Mouse (Mus musculus): ENCODE data around the gene Stard3. TPM values are rescaled to one million over a fixed set of nuclear protein-coding genes. Genes with fewer than 3 reads are reported as not detected.

The Stard3 gene
- polyA plus RNA-seq, 1 experiment = 25.8 TPM

DNA sequence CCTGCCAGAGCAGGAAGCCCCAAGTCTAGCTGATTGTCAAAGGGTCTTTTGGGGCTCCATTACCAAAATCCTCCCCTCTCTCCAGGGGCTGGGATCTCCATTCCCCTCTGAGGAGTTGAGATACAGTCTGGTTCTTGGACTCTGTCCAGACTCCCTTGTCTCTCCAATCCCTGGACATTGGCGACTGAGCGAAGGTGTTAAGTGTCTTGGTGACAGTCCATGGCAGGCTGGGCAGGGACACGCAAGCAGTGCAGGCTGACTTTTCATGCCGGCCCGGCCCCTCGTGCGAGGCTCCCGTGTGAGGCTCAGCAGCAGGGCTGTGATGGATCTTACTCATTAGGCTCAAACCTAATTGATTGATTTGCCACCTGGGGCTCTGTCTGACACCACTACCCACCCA, 16.1 kb downstream of the Stard3 start:
- Histone ChIP-seq H3ac (ENCODE audit: control insufficient read depth, insufficient read length) (no peak overlapping the region), H3K4me2 (ENCODE audit: low read depth) (no peak overlapping the region), H3K4me3 (no peak overlapping the region), H3K36me3 (ENCODE audit: control insufficient read depth, insufficient read depth) (peaks cover 28% of the 10 kb centered on the region), H3K79me2 (ENCODE audit: control insufficient read depth, insufficient read depth) (no peaks in the 10 kb centered on the region), H3K27me3 (ENCODE audit: control insufficient read depth, insufficient read depth, insufficient read length) (no peaks in the 10 kb centered on the region)
- TF ChIP-seq MYOG (IDR thresholded peaks at IDR 0.05; ENCODE audit: control insufficient read depth in 1 of 3, insufficient read depth in 1 of 3, insufficient read length in 2 of 3, low read depth in 2 of 3) (no peak), TCF3 (IDR thresholded peaks at IDR 0.05; ENCODE audit: insufficient read length, low read depth) (no peak), MYOD1 (IDR thresholded peaks at IDR 0.05; ENCODE audit: control insufficient read depth in 1 of 3, insufficient read length in 2 of 3, low read depth in 2 of 3) (no peak), E2F4 (IDR thresholded peaks at IDR 0.05; ENCODE audit: insufficient read depth) (no peak), MAX (IDR thresholded peaks at IDR 0.05; ENCODE audit: low read depth) (no peak), USF1 (IDR thresholded peaks at IDR 0.05; ENCODE audit: low read depth) (no peak)

DNA sequence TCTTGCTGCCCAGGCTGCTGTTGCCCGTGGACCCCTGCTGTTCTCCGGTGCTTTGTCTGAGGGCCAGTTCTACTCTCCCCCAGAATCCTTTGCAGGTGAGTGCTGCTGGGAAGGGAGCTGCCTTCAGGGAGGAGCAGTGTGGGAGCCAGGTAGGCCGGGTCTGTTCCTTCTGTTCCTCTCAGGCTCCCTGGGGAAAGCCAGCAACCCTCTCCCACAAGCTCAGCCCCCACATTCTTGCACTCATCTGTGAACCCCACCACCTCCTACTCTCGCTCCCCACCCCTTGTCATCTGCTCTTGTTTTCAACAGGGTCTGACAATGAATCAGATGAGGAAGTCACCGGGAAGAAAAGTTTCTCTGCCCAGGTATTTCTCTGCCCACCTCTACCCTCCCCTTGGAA, 18.6 kb downstream of the Stard3 start:
- TF ChIP-seq TCF12 (IDR thresholded peaks at IDR 0.05; ENCODE audit: insufficient read depth, poor library complexity, severe bottlenecking) (no peak), SRF (IDR thresholded peaks at IDR 0.05; ENCODE audit: control insufficient read depth, insufficient read length, low read depth) (no peak), REST (IDR thresholded peaks at IDR 0.05; ENCODE audit: insufficient read depth, insufficient read length) (no peak), MYOD1 (IDR thresholded peaks at IDR 0.05; ENCODE audit: control insufficient read depth in 1 of 3, insufficient read length in 2 of 3, low read depth in 2 of 3) (no peak), E2F4 (IDR thresholded peaks at IDR 0.05; ENCODE audit: insufficient read depth) (no peak), MYOG (IDR thresholded peaks at IDR 0.05; ENCODE audit: control insufficient read depth in 1 of 3, insufficient read depth in 1 of 3, insufficient read length in 2 of 3, low read depth in 2 of 3) (no peak)
- no peaks in the 10 kb centered on the region for H3K27me3 ChIP-seq (ENCODE audit: control insufficient read depth, insufficient read depth, insufficient read length)
- no peak overlapping the region for H3K4me3 ChIP-seq
- H3K79me2 ChIP-seq (ENCODE audit: control insufficient read depth, insufficient read depth) = no peaks in the 10 kb centered on the region
- H3ac ChIP-seq (ENCODE audit: control insufficient read depth, insufficient read length) = no peak overlapping the region
- peaks cover 28% of the 10 kb centered on the region for H3K36me3 ChIP-seq (ENCODE audit: control insufficient read depth, insufficient read depth)
- H3K4me2 ChIP-seq (ENCODE audit: low read depth) = no peak overlapping the region

DNA sequence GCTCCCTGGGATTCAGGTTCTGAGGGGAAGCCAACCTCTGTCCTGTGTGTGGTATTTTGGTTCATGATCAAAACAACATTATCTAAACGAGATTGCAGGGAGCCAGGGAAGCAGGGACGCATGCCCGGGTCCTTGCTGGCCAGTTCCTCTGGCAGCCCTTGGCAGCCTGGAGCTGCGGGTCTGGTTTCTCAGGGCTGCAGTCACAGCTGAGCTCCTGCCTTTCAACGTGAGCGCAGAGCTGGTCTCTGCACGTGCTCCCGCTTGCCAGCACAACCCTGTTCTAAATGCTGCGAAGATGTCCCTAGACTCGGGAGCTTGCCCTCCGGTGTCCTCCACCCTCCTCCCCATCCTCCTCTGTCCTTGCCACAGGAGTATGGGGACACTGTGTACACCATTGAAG, 19.6 kb downstream of the Stard3 start:
- no peak overlapping the region for H3K4me3 ChIP-seq
- TF ChIP-seq USF1 (IDR thresholded peaks at IDR 0.05; ENCODE audit: low read depth) (no peak), CEBPB (IDR thresholded peaks at IDR 0.05; ENCODE audit: insufficient read depth, poor library complexity, severe bottlenecking) (no peak), TCF12 (IDR thresholded peaks at IDR 0.05; ENCODE audit: insufficient read depth, poor library complexity, severe bottlenecking) (no peak), MAX (IDR thresholded peaks at IDR 0.05; ENCODE audit: low read depth) (no peak), POLR2A (IDR thresholded peaks at IDR 0.05; ENCODE audit: insufficient read length, low read depth) (no peak), POLR2AphosphoS2 (IDR thresholded peaks at IDR 0.05; ENCODE audit: insufficient read length, low read depth) (no peak), TCF3 (IDR thresholded peaks at IDR 0.05; ENCODE audit: insufficient read length, low read depth) (no peak), SRF (IDR thresholded peaks at IDR 0.05; ENCODE audit: control insufficient read depth, insufficient read length, low read depth) (no peak), REST (IDR thresholded peaks at IDR 0.05; ENCODE audit: insufficient read depth, insufficient read length) (no peak), MYOD1 (IDR thresholded peaks at IDR 0.05; ENCODE audit: control insufficient read depth in 1 of 3, insufficient read length in 2 of 3, low read depth in 2 of 3) (no peak), E2F4 (IDR thresholded peaks at IDR 0.05; ENCODE audit: insufficient read depth) (no peak), MYOG (IDR thresholded peaks at IDR 0.05; ENCODE audit: control insufficient read depth in 1 of 3, insufficient read depth in 1 of 3, insufficient read length in 2 of 3, low read depth in 2 of 3) (no peak)
- no peaks in the 10 kb centered on the region for H3K79me2 ChIP-seq (ENCODE audit: control insufficient read depth, insufficient read depth)
- H3K27me3 ChIP-seq (ENCODE audit: control insufficient read depth, insufficient read depth, insufficient read length) = no peaks in the 10 kb centered on the region
- peaks cover 28% of the 10 kb centered on the region for H3K36me3 ChIP-seq (ENCODE audit: control insufficient read depth, insufficient read depth)
- no peak overlapping the region for H3ac ChIP-seq (ENCODE audit: control insufficient read depth, insufficient read length)
- no peak overlapping the region for H3K4me2 ChIP-seq (ENCODE audit: low read depth)

DNA sequence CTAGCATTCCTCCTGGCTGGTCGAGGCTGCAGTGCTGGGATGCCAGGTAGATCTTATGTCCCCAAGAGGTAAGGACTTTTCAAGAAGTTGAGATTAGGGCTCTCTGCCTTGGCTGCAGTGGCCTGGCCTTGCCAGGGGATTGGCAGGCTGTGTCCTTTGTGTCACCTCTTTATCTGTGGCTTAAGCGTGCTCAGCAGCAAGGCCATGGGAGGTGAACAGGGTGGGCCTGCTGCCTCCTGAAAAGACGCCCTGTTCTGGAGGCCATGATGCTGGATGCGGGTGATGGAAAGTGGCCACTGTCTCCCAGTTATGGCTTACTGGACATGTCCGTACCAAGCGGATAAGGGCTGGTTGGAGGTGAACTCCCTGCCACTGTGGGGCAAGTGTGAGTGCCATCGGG, 21.2 kb downstream of the Stard3 start:
- TF ChIP-seq MYOD1 (IDR thresholded peaks at IDR 0.05; ENCODE audit: control insufficient read depth in 1 of 3, insufficient read length in 2 of 3, low read depth in 2 of 3) = no peak
- TF ChIP-seq CEBPB (IDR thresholded peaks at IDR 0.05; ENCODE audit: insufficient read depth, poor library complexity, severe bottlenecking) = no peak
- TF ChIP-seq SRF (IDR thresholded peaks at IDR 0.05; ENCODE audit: control insufficient read depth, insufficient read length, low read depth) = no peak
- no peak for TF ChIP-seq MYOG (IDR thresholded peaks at IDR 0.05; ENCODE audit: control insufficient read depth in 1 of 3, insufficient read depth in 1 of 3, insufficient read length in 2 of 3, low read depth in 2 of 3)
- TF ChIP-seq USF1 (IDR thresholded peaks at IDR 0.05; ENCODE audit: low read depth) = no peak
- TF ChIP-seq E2F4 (IDR thresholded peaks at IDR 0.05; ENCODE audit: insufficient read depth) = no peak
- no peak for TF ChIP-seq REST (IDR thresholded peaks at IDR 0.05; ENCODE audit: insufficient read depth, insufficient read length)
- no peak for TF ChIP-seq TCF12 (IDR thresholded peaks at IDR 0.05; ENCODE audit: insufficient read depth, poor library complexity, severe bottlenecking)
- TF ChIP-seq POLR2AphosphoS2 (IDR thresholded peaks at IDR 0.05; ENCODE audit: insufficient read length, low read depth) = no peak
- H3K36me3 ChIP-seq (ENCODE audit: control insufficient read depth, insufficient read depth) = peaks cover 24% of the 10 kb centered on the region
- H3K4me2 ChIP-seq (ENCODE audit: low read depth) = no peak overlapping the region
- H3K4me3 ChIP-seq = no peak overlapping the region
- H3K79me2 ChIP-seq (ENCODE audit: control insufficient read depth, insufficient read depth) = no peaks in the 10 kb centered on the region
- H3ac ChIP-seq (ENCODE audit: control insufficient read depth, insufficient read length) = no peak overlapping the region
- no peaks in the 10 kb centered on the region for H3K27me3 ChIP-seq (ENCODE audit: control insufficient read depth, insufficient read depth, insufficient read length)

DNA sequence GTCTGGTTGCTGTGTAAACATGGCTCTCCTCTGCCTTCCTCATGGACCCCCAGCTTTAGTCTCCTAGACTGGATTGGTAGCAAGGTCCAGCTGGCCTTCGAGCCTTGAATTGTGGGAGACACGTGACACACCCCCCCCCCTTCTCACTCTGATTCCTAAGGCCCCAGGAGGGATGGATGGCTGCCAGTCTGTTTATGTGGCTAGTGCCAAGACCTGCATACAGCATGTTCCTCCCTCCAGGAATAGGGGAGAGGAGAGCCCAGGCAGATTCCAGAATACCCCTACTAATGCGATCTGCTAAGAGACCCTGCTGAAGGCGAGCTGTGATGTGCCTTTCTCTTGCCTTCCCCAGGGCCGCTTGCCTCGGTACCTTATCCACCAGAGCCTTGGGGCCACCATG, 21.9 kb downstream of the Stard3 start:
- Histone ChIP-seq H3K4me3 (no peak overlapping the region), H3K27me3 (ENCODE audit: control insufficient read depth, insufficient read depth, insufficient read length) (no peaks in the 10 kb centered on the region), H3K79me2 (ENCODE audit: control insufficient read depth, insufficient read depth) (no peaks in the 10 kb centered on the region), H3K36me3 (ENCODE audit: control insufficient read depth, insufficient read depth) (peaks cover 21% of the 10 kb centered on the region), H3ac (ENCODE audit: control insufficient read depth, insufficient read length) (no peak overlapping the region), H3K4me2 (ENCODE audit: low read depth) (no peak overlapping the region)
- TF ChIP-seq MYOG (IDR thresholded peaks at IDR 0.05; ENCODE audit: control insufficient read depth in 1 of 3, insufficient read depth in 1 of 3, insufficient read length in 2 of 3, low read depth in 2 of 3) = no peak
- TF ChIP-seq MYOD1 (IDR thresholded peaks at IDR 0.05; ENCODE audit: control insufficient read depth in 1 of 3, insufficient read length in 2 of 3, low read depth in 2 of 3) = no peak
- TF ChIP-seq TCF3 (IDR thresholded peaks at IDR 0.05; ENCODE audit: insufficient read length, low read depth) = no peak
- no peak for TF ChIP-seq CEBPB (IDR thresholded peaks at IDR 0.05; ENCODE audit: insufficient read depth, poor library complexity, severe bottlenecking)
- TF ChIP-seq POLR2AphosphoS2 (IDR thresholded peaks at IDR 0.05; ENCODE audit: insufficient read length, low read depth) = no peak
- no peak for TF ChIP-seq POLR2A (IDR thresholded peaks at IDR 0.05; ENCODE audit: insufficient read length, low read depth)
- TF ChIP-seq SRF (IDR thresholded peaks at IDR 0.05; ENCODE audit: control insufficient read depth, insufficient read length, low read depth) = no peak
- TF ChIP-seq E2F4 (IDR thresholded peaks at IDR 0.05; ENCODE audit: insufficient read depth) = no peak
- no peak for TF ChIP-seq TCF12 (IDR thresholded peaks at IDR 0.05; ENCODE audit: insufficient read depth, poor library complexity, severe bottlenecking)
- TF ChIP-seq MAX (IDR thresholded peaks at IDR 0.05; ENCODE audit: low read depth) = no peak
- no peak for TF ChIP-seq REST (IDR thresholded peaks at IDR 0.05; ENCODE audit: insufficient read depth, insufficient read length)
- no peak for TF ChIP-seq USF1 (IDR thresholded peaks at IDR 0.05; ENCODE audit: low read depth)
